Mouse (Mus musculus): ENCODE data around the gene Nup214.
A peak's percentile ranks its signal among the peaks of the same experiment; 100 is the strongest.

The Nup214 gene

GRCm38 (mm10) chr2:31974141-31974808 is at the start of gene Nup214:
Gene Nup214 (plus strand): TSS chr2:31974436.
- peak; percentile 100 for DNase-seq

GRCm38 (mm10) chr2:31924811-31925210 is 49.4 kb upstream of the Nup214 start:
- no peak for DNase-seq

- no peak for DNase-seq
These were observed 48.3 kb upstream of the Nup214 start for GRCm38 (mm10) chr2:31925936-31926335.

GRCm38 (mm10) chr2:31929664-31930063 is 44.6 kb upstream of the Nup214 start:
- no peak for DNase-seq

- no peak for DNase-seq
These were observed 39.7 kb upstream of the Nup214 start for GRCm38 (mm10) chr2:31934551-31934950.

- no peak for DNase-seq
These were observed 39.2 kb upstream of the Nup214 start for GRCm38 (mm10) chr2:31935054-31935453.

- DNase-seq: no peak
These were observed 35.9 kb upstream of the Nup214 start for GRCm38 (mm10) chr2:31938298-31938697.

GRCm38 (mm10) chr2:31943011-31943410 is 31.2 kb upstream of the Nup214 start:
- no peak for DNase-seq

- DNase-seq: no peak
These were observed 28.7 kb upstream of the Nup214 start for GRCm38 (mm10) chr2:31945580-31945979.

GRCm38 (mm10) chr2:31948392-31948791 is 25.8 kb upstream of the Nup214 start:
- peak; percentile 98 for DNase-seq

- DNase-seq: no peak
These were observed 25.4 kb upstream of the Nup214 start for GRCm38 (mm10) chr2:31948801-31949200.

GRCm38 (mm10) chr2:31950058-31950871 is 24.0 kb upstream of the Nup214 start, which contains the start of gene Aif1l:
Gene Aif1l (plus strand): TSS chr2:31950139.
- peak; percentile 96 for DNase-seq

- no peak for DNase-seq
These were observed 23.3 kb upstream of the Nup214 start for GRCm38 (mm10) chr2:31950966-31951365.

- DNase-seq: no peak
These were observed 22.0 kb upstream of the Nup214 start for GRCm38 (mm10) chr2:31952236-31952635.

- no peak for DNase-seq
These were observed 21.5 kb upstream of the Nup214 start for GRCm38 (mm10) chr2:31952725-31953124.

- DNase-seq: no peak
These were observed 20.5 kb upstream of the Nup214 start for GRCm38 (mm10) chr2:31953687-31954086.

- no peak for DNase-seq
These were observed 19.5 kb upstream of the Nup214 start for GRCm38 (mm10) chr2:31954779-31955181.

GRCm38 (mm10) chr2:31955686-31956085 is 18.6 kb upstream of the Nup214 start:
- DNase-seq: peak; percentile 78

- DNase-seq: peak; percentile 43
These were observed 17.0 kb upstream of the Nup214 start for GRCm38 (mm10) chr2:31957211-31957610.

- DNase-seq: no peak
These were observed 13.2 kb upstream of the Nup214 start for GRCm38 (mm10) chr2:31960986-31961385.

- DNase-seq: peak; percentile 82
These were observed 12.4 kb upstream of the Nup214 start for GRCm38 (mm10) chr2:31961791-31962222.

- peak; percentile 81 for DNase-seq
These were observed 11.6 kb upstream of the Nup214 start for GRCm38 (mm10) chr2:31962501-31963224.

- peak; percentile 96 for DNase-seq
These were observed 10.7 kb upstream of the Nup214 start for GRCm38 (mm10) chr2:31963491-31963890.
